Mouse (Mus musculus): Measurements from ENCODE around the gene Limk1. TPM values are rescaled to one million over a fixed set of nuclear protein-coding genes. Genes with fewer than 3 reads are reported as not detected.

Limk1 gene
- polyA plus RNA-seq, 1 experiment, result 22.3 TPM

GRCm38 (mm10) chr5:134674977-134675376 is 13.4 kb downstream of the Limk1 start:
- H3K27me3 ChIP-seq (ENCODE audit: control insufficient read depth, insufficient read depth, insufficient read length), result no peaks in the 10 kb centered on the region
- no peak overlapping the region for H3K4me3 ChIP-seq
- TF ChIP-seq CEBPB (IDR thresholded peaks at IDR 0.05; ENCODE audit: insufficient read depth, poor library complexity, severe bottlenecking) (no peak), REST (IDR thresholded peaks at IDR 0.05; ENCODE audit: insufficient read depth, insufficient read length) (no peak), SRF (IDR thresholded peaks at IDR 0.05; ENCODE audit: control insufficient read depth, insufficient read length, low read depth) (no peak), POLR2A (IDR thresholded peaks at IDR 0.05; ENCODE audit: insufficient read length, low read depth) (no peak), TCF3 (IDR thresholded peaks at IDR 0.05; ENCODE audit: insufficient read length, low read depth) (no peak), TCF12 (IDR thresholded peaks at IDR 0.05; ENCODE audit: insufficient read depth, poor library complexity, severe bottlenecking) (no peak), E2F4 (IDR thresholded peaks at IDR 0.05; ENCODE audit: insufficient read depth) (no peak), USF1 (IDR thresholded peaks at IDR 0.05; ENCODE audit: low read depth) (no peak), MYOD1 (IDR thresholded peaks at IDR 0.05; ENCODE audit: control insufficient read depth in 1 of 3, insufficient read length in 2 of 3, low read depth in 2 of 3) (no peak), MAX (IDR thresholded peaks at IDR 0.05; ENCODE audit: low read depth) (no peak), POLR2AphosphoS2 (IDR thresholded peaks at IDR 0.05; ENCODE audit: insufficient read length, low read depth) (no peak), MYOG (IDR thresholded peaks at IDR 0.05; ENCODE audit: control insufficient read depth in 1 of 3, insufficient read depth in 1 of 3, insufficient read length in 2 of 3, low read depth in 2 of 3) (no peak)
- H3K79me2 ChIP-seq (ENCODE audit: control insufficient read depth, insufficient read depth), result no peaks in the 10 kb centered on the region
- H3K36me3 ChIP-seq (ENCODE audit: control insufficient read depth, insufficient read depth), result no peaks in the 10 kb centered on the region
- no peak overlapping the region for H3ac ChIP-seq (ENCODE audit: control insufficient read depth, insufficient read length)
- H3K4me2 ChIP-seq (ENCODE audit: low read depth), result no peak overlapping the region

DNA sequence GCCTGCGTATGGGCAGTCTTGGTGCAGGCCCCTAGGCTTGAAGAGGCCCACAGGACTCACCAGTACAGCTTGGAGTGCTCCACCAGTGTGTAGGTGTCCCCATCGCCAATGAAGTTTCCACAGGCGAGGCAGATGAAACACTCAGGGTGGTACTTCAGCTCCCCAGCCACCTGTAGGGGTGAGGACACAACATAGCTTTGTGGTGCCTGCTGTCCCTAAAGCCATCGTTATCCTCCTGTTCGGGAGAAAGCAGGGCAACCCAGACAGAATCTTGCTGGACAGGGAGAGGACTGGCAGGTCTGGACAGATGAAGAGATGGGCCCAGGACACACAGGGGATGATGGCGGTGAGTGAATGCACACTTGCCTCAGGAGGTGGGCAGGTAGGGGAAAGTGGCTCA is 15.8 kb downstream of the Limk1 start:
- Histone ChIP-seq H3ac (ENCODE audit: control insufficient read depth, insufficient read length) (no peak overlapping the region), H3K4me2 (ENCODE audit: low read depth) (no peak overlapping the region), H3K27me3 (ENCODE audit: control insufficient read depth, insufficient read depth, insufficient read length) (no peaks in the 10 kb centered on the region), H3K79me2 (ENCODE audit: control insufficient read depth, insufficient read depth) (no peaks in the 10 kb centered on the region), H3K36me3 (ENCODE audit: control insufficient read depth, insufficient read depth) (no peaks in the 10 kb centered on the region), H3K4me3 (no peak overlapping the region)
- no peak for TF ChIP-seq CEBPB (IDR thresholded peaks at IDR 0.05; ENCODE audit: insufficient read depth, poor library complexity, severe bottlenecking)
- no peak for TF ChIP-seq MYOG (IDR thresholded peaks at IDR 0.05; ENCODE audit: control insufficient read depth in 1 of 3, insufficient read depth in 1 of 3, insufficient read length in 2 of 3, low read depth in 2 of 3)
- no peak for TF ChIP-seq MAX (IDR thresholded peaks at IDR 0.05; ENCODE audit: low read depth)
- TF ChIP-seq USF1 (IDR thresholded peaks at IDR 0.05; ENCODE audit: low read depth), result no peak
- no peak for TF ChIP-seq TCF3 (IDR thresholded peaks at IDR 0.05; ENCODE audit: insufficient read length, low read depth)
- TF ChIP-seq MYOD1 (IDR thresholded peaks at IDR 0.05; ENCODE audit: control insufficient read depth in 1 of 3, insufficient read length in 2 of 3, low read depth in 2 of 3), result no peak
- no peak for TF ChIP-seq E2F4 (IDR thresholded peaks at IDR 0.05; ENCODE audit: insufficient read depth)
- TF ChIP-seq SRF (IDR thresholded peaks at IDR 0.05; ENCODE audit: control insufficient read depth, insufficient read length, low read depth), result no peak
- TF ChIP-seq POLR2A (IDR thresholded peaks at IDR 0.05; ENCODE audit: insufficient read length, low read depth), result no peak
- TF ChIP-seq REST (IDR thresholded peaks at IDR 0.05; ENCODE audit: insufficient read depth, insufficient read length), result no peak
- TF ChIP-seq TCF12 (IDR thresholded peaks at IDR 0.05; ENCODE audit: insufficient read depth, poor library complexity, severe bottlenecking), result no peak
- TF ChIP-seq POLR2AphosphoS2 (IDR thresholded peaks at IDR 0.05; ENCODE audit: insufficient read length, low read depth), result no peak

- Histone ChIP-seq H3K27me3 (ENCODE audit: control insufficient read depth, insufficient read depth, insufficient read length) (no peaks in the 10 kb centered on the region), H3ac (ENCODE audit: control insufficient read depth, insufficient read length) (no peak overlapping the region), H3K79me2 (ENCODE audit: control insufficient read depth, insufficient read depth) (no peaks in the 10 kb centered on the region), H3K4me2 (ENCODE audit: low read depth) (no peak overlapping the region), H3K4me3 (no peak overlapping the region), H3K36me3 (ENCODE audit: control insufficient read depth, insufficient read depth) (peaks cover under 1% of the 10 kb centered on the region)
- TF ChIP-seq REST (IDR thresholded peaks at IDR 0.05; ENCODE audit: insufficient read depth, insufficient read length), result no peak
- no peak for TF ChIP-seq TCF12 (IDR thresholded peaks at IDR 0.05; ENCODE audit: insufficient read depth, poor library complexity, severe bottlenecking)
- TF ChIP-seq MAX (IDR thresholded peaks at IDR 0.05; ENCODE audit: low read depth), result no peak
- TF ChIP-seq POLR2A (IDR thresholded peaks at IDR 0.05; ENCODE audit: insufficient read length, low read depth), result no peak
- TF ChIP-seq TCF3 (IDR thresholded peaks at IDR 0.05; ENCODE audit: insufficient read length, low read depth), result no peak
- TF ChIP-seq MYOG (IDR thresholded peaks at IDR 0.05; ENCODE audit: control insufficient read depth in 1 of 3, insufficient read depth in 1 of 3, insufficient read length in 2 of 3, low read depth in 2 of 3), result no peak
- no peak for TF ChIP-seq POLR2AphosphoS2 (IDR thresholded peaks at IDR 0.05; ENCODE audit: insufficient read length, low read depth)
- TF ChIP-seq USF1 (IDR thresholded peaks at IDR 0.05; ENCODE audit: low read depth), result no peak
- TF ChIP-seq CEBPB (IDR thresholded peaks at IDR 0.05; ENCODE audit: insufficient read depth, poor library complexity, severe bottlenecking), result no peak
- TF ChIP-seq E2F4 (IDR thresholded peaks at IDR 0.05; ENCODE audit: insufficient read depth), result no peak
- TF ChIP-seq SRF (IDR thresholded peaks at IDR 0.05; ENCODE audit: control insufficient read depth, insufficient read length, low read depth), result no peak
- no peak for TF ChIP-seq MYOD1 (IDR thresholded peaks at IDR 0.05; ENCODE audit: control insufficient read depth in 1 of 3, insufficient read length in 2 of 3, low read depth in 2 of 3)
These were observed 16.2 kb downstream of the Limk1 start for GRCm38 (mm10) chr5:134672198-134672516.

DNA sequence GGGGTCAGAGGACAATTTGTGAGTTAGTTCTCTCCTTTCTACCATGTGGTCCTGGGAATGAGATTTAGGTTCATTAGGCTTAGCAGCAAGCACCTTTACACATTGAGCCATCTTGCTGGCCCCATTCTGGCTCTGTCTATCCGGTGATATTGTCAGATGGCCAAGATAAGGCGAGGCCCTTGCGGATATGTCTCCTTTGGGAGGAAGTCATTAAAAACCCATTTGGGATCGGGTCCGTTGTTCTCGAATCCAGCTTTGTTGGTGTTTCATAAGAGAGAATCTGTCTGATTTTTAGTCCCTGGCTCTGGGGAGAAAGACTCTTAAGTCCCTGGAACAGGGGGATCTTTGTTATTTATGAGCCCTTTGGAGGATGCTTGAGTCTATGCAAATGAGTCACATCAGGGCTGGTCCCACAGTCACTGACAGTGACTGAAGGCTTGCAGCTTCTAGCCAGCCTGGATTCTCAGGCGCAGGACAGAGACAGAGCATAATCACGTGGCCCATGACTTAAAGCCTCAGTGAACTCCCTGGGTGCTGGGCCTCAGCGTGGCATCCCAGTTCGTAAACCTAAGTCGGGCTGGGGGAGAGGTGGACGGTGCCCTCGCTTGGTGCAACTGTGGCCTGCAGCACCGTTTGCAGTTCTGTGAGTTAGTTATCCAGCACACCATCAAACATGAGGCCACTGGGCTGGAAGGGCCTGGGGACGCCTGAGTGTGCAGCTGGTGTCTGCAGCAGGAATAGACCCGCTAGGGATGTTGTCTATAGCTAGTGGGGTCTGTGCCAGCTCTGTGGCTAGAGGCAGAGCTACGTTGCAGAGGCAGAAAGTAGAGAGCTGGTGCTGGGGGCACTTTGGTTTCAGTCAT is 16.8 kb downstream of the Limk1 start:
- TF ChIP-seq POLR2A (IDR thresholded peaks at IDR 0.05; ENCODE audit: insufficient read length, low read depth) (no peak), TCF3 (IDR thresholded peaks at IDR 0.05; ENCODE audit: insufficient read length, low read depth) (no peak), SRF (IDR thresholded peaks at IDR 0.05; ENCODE audit: control insufficient read depth, insufficient read length, low read depth) (no peak), TCF12 (IDR thresholded peaks at IDR 0.05; ENCODE audit: insufficient read depth, poor library complexity, severe bottlenecking) (no peak), REST (IDR thresholded peaks at IDR 0.05; ENCODE audit: insufficient read depth, insufficient read length) (no peak), POLR2AphosphoS2 (IDR thresholded peaks at IDR 0.05; ENCODE audit: insufficient read length, low read depth) (no peak), CEBPB (IDR thresholded peaks at IDR 0.05; ENCODE audit: insufficient read depth, poor library complexity, severe bottlenecking) (no peak), MYOG (IDR thresholded peaks at IDR 0.05; ENCODE audit: control insufficient read depth in 1 of 3, insufficient read depth in 1 of 3, insufficient read length in 2 of 3, low read depth in 2 of 3) (no peak), MAX (IDR thresholded peaks at IDR 0.05; ENCODE audit: low read depth) (no peak), MYOD1 (IDR thresholded peaks at IDR 0.05; ENCODE audit: control insufficient read depth in 1 of 3, insufficient read length in 2 of 3, low read depth in 2 of 3) (no peak), USF1 (IDR thresholded peaks at IDR 0.05; ENCODE audit: low read depth) (no peak), E2F4 (IDR thresholded peaks at IDR 0.05; ENCODE audit: insufficient read depth) (no peak)
- Histone ChIP-seq H3K79me2 (ENCODE audit: control insufficient read depth, insufficient read depth) (no peaks in the 10 kb centered on the region), H3K4me3 (no peak overlapping the region), H3ac (ENCODE audit: control insufficient read depth, insufficient read length) (no peak overlapping the region), H3K36me3 (ENCODE audit: control insufficient read depth, insufficient read depth) (peaks cover 6% of the 10 kb centered on the region), H3K4me2 (ENCODE audit: low read depth) (no peak overlapping the region), H3K27me3 (ENCODE audit: control insufficient read depth, insufficient read depth, insufficient read length) (no peaks in the 10 kb centered on the region)
